Mouse (Mus musculus) erythroblast, embryonic 14.5 days (primary cell): Measurements from ENCODE around the gene Tns3. TPM values are rescaled to one million over a fixed set of nuclear protein-coding genes. Genes with fewer than 3 reads are reported as not detected.

ENCODE experiments used
- H3K27me3 ChIP-seq: 2 replicates; pipeline ENCODE4 v1.6.1; 2012; ENCODE audit warnings: inconsistent platforms; ENCODE audit not compliant: control insufficient read depth
- H3K36me3 ChIP-seq: 2 replicates; pipeline ENCODE4 v1.6.1; 2012; ENCODE audit warnings: mild to moderate bottlenecking, inconsistent platforms; ENCODE audit not compliant: control insufficient read depth
- H3K4me1 ChIP-seq: 2 replicates; pipeline ENCODE4 v1.6.1; 2012; ENCODE audit warnings: inconsistent platforms; ENCODE audit not compliant: control insufficient read depth
- H3K4me3 ChIP-seq: replicated peaks from 2 replicates; pipeline ENCODE3; 2012; ENCODE audit warnings: moderate library complexity, mild to moderate bottlenecking, inconsistent platforms
- H3K9me3 ChIP-seq: 2 replicates; pipeline ENCODE4 v1.6.1; 2012; ENCODE audit warnings: low read length, inconsistent platforms, mixed read lengths; ENCODE audit not compliant: control insufficient read depth
- GATA1 ChIP-seq: IDR thresholded peaks from 2 replicates; pipeline ENCODE4 v1.6.1; 2012; ENCODE audit warnings: low read length, inconsistent platforms, mixed read lengths
- TAL1 ChIP-seq: IDR thresholded peaks from 3 replicates; pipeline ENCODE4 v1.6.1; 2012; ENCODE audit warnings: low read length, inconsistent platforms, mixed read lengths
- polyA plus RNA-seq: library from polyadenylated mRNA; stranded (reverse); fragments of >175 nt; gene quantifications from 2 replicates; pipeline ENCODE4 v1.2.3, GENCODE M21; 2012

Tns3 gene
- polyA plus RNA-seq, 1 experiment = 0.01 TPM

DNA sequence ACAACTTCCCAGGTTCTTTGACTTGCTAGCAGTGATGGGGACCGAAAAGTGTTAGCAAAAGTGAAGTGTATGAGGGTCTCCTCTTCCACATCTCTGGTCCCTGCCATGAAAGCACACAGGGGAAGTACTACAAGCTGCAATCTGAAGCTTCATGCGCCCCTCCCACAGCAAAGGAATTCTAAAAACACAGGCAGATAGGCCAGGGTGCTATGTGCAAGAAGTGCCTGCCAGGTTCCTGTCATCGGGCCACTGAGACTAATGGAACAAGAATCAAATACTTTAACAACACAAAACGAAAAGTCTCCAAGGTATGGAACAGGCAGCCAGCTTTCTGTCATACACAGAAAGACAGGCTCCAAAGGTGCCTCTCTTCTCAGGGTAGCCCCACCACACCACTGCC lies 177.8 kb downstream of the Tns3 start:
- Histone ChIP-seq H3K4me3 (no peak overlapping the region), H3K4me1 (no peaks in the 10 kb centered on the region), H3K27me3 (no peaks in the 10 kb centered on the region), H3K36me3 (no peaks in the 10 kb centered on the region), H3K9me3 (no peaks in the 10 kb centered on the region)
- TF ChIP-seq TAL1 (no peak), GATA1 (no peak)

DNA sequence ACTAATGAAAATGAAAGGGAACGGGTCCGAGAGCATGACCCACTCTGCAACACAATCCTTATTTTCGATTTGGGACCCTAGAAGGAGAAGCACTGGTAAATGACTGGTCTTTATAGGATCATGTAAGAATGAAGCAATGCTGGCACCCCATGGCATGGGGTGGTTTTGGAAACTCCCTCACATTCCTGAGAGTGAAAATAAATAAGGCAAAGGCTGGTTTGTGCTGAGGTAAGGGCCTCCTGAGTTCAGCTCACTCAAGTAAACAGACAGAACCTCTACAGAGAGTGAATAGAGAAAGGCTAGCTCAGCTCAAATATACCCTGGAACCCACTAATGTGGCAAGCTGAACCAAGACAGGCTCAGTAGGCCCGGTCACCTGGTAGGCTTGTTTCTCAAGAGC lies 179.8 kb downstream of the Tns3 start:
- TF ChIP-seq GATA1 = no peak
- no peak for TF ChIP-seq TAL1
- Histone ChIP-seq H3K9me3 (no peaks in the 10 kb centered on the region), H3K36me3 (no peaks in the 10 kb centered on the region), H3K4me3 (no peak overlapping the region), H3K4me1 (no peaks in the 10 kb centered on the region), H3K27me3 (no peaks in the 10 kb centered on the region)

DNA sequence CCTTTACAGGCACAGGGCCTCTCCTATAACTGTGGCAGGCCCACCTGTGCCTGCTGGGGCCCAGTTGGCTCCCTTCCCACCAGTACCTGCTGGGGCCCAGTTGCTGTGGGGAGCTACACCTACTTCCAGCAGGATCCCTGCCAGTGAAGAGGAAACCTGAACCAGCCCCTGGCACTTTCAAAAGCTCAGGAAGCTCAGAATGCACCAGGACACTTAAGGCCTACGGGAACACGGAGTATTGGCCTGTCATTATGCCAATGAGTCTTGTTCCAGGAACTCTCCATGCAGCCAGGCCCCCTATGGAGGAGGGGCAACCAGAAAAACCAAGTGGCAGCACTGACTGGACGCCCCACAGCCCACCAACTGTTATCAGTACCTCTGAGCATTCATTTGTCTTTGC lies 181.6 kb downstream of the Tns3 start:
- Histone ChIP-seq H3K4me1 (no peaks in the 10 kb centered on the region), H3K4me3 (no peak overlapping the region), H3K9me3 (no peaks in the 10 kb centered on the region), H3K27me3 (no peaks in the 10 kb centered on the region), H3K36me3 (peaks cover 2% of the 10 kb centered on the region; the same call in 1 of the 2 replicates)
- TF ChIP-seq GATA1 = no peak
- no peak for TF ChIP-seq TAL1

DNA sequence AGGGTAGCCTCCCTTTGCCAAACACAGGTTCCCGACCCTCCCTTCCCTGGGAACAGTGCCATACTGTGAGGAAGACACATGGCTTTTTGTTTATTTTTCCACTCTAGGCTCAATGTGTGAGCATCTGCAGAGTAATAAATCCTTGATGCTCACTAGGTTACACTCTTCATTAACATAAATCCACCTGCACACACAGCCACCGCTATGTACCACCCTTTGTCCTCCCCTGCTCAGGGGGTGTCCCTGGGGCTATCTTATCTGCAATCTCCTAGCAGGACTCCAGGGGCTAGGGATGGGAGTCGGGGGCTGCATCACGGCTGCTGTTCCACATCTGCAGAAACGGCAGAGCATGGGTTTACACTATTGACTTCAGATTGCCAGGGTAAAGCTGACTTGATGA lies 182.4 kb downstream of the Tns3 start:
- Histone ChIP-seq H3K4me1 (no peaks in the 10 kb centered on the region), H3K27me3 (no peaks in the 10 kb centered on the region), H3K4me3 (no peak overlapping the region), H3K9me3 (no peaks in the 10 kb centered on the region), H3K36me3 (peaks cover 2% of the 10 kb centered on the region; the same call in 1 of the 2 replicates)
- TF ChIP-seq GATA1 (no peak), TAL1 (no peak)

DNA sequence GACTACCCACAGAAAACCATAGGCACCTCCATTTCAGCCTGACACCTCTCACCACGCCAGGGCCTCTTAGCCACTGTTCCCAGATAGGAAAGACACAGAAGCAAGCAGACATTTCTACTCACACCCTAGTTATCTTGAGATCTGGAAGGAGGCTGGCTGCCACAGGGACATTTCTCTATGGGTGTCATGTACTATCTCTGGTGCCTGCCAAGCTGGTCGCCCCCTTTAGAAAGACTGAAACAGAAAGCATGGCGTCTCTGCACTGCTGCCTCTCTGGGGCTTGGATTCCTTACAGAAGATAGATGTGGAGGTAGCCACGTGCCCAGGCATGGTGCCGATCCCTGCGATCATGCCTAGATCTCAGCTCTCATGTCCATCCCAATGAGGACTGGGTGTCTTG lies 182.8 kb downstream of the Tns3 start:
- Histone ChIP-seq H3K27me3 (no peaks in the 10 kb centered on the region), H3K4me3 (no peak overlapping the region), H3K9me3 (no peaks in the 10 kb centered on the region), H3K36me3 (peaks cover 2% of the 10 kb centered on the region; the same call in 1 of the 2 replicates), H3K4me1 (no peaks in the 10 kb centered on the region)
- TF ChIP-seq TAL1 = no peak

DNA sequence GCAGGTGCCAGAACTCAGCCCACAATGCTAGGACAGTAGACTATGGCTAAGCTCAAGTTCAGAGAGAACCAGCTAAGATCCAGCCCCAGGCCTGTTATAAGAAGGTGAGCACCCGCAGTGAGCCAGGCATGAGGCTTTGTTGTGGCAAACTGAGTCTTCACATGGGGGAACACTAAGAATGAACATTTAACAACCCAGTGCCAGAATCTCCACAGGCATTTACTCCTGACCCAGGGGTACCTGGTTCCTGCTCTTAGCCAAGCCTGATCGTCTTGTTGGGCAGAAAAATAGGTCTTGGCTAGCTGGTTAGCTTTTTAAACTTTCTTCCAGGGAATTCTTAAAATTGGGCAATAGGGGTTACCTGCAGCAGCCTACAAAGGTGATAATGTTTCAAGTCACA lies 184.5 kb downstream of the Tns3 start:
- H3K36me3 ChIP-seq = peaks cover 2% of the 10 kb centered on the region; the same call in 1 of the 2 replicates
- H3K4me1 ChIP-seq = no peaks in the 10 kb centered on the region
- no peak overlapping the region for H3K4me3 ChIP-seq
- H3K9me3 ChIP-seq = no peaks in the 10 kb centered on the region
- H3K27me3 ChIP-seq = no peaks in the 10 kb centered on the region
- TF ChIP-seq TAL1 = no peak
- no peak for TF ChIP-seq GATA1

DNA sequence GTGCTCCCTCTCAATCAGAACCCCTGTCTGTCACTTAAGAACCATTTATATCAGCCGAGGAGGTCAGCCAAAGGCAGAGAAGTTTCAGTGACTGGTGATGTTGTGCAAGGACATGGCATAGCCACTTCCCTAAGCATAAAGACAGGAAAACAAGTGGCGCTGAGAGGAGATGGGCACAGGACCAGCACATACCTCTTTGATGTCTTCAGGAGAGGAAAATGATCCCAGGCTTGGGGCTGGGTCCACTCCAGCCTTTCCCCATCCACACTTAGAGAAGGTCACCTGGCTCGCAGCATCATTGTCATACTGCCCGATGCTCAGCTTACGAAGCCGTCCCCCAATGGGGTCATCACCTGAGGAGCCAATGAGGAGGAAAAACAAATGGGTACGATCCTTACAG lies 185.0 kb downstream of the Tns3 start:
- TF ChIP-seq TAL1 = no peak
- no peak for TF ChIP-seq GATA1
- H3K27me3 ChIP-seq = no peaks in the 10 kb centered on the region
- H3K9me3 ChIP-seq = no peaks in the 10 kb centered on the region
- peaks cover 2% of the 10 kb centered on the region; the same call in 1 of the 2 replicates for H3K36me3 ChIP-seq
- H3K4me3 ChIP-seq = no peak overlapping the region
- H3K4me1 ChIP-seq = no peaks in the 10 kb centered on the region

DNA sequence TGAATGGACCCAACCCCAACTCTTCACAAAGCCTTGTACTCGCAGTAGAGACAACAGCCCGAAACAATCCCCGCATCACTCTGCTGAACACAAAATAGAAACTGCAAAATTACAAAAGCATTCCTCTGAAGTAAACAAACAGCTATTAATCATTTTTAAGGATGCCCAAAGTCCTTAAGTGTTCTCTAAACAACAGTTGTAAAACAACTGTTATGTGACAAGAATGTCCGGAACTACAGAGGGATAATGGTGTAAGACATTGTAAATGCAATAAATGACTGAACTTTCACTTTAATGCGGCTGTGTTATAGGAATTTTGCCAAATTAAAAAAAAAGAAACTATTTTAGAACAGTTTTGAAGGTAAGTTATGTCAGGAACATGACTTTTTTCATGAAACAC lies 190.7 kb downstream of the Tns3 start:
- Histone ChIP-seq H3K36me3 (peaks cover 2% of the 10 kb centered on the region; the same call in 1 of the 2 replicates), H3K9me3 (no peaks in the 10 kb centered on the region), H3K4me1 (no peaks in the 10 kb centered on the region), H3K4me3 (no peak overlapping the region), H3K27me3 (peaks cover 4% of the 10 kb centered on the region)
- TF ChIP-seq TAL1 = no peak
- TF ChIP-seq GATA1 = no peak

DNA sequence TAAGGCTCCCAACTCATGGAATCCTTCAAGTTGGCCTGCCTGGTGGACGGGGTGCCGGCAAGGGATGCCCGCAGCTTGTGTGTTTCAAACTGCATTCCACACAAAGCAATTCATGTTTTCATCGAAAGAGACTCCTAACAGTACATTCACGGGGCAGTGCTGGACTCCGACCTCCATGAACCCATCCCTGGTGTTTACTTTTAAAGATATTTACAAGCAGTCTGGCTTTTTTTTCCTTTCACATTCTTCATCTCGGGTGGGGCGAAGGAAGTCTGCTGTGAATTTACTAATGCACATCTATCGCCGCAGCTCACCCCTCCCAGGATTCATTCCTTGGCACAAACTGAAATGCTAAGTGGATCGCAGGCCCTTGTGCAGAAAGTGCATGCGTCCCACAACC lies 191.9 kb downstream of the Tns3 start:
- Histone ChIP-seq H3K4me3 (no peak overlapping the region), H3K27me3 (peaks cover 15% of the 10 kb centered on the region), H3K36me3 (no peaks in the 10 kb centered on the region), H3K4me1 (no peaks in the 10 kb centered on the region), H3K9me3 (no peaks in the 10 kb centered on the region)
- TF ChIP-seq TAL1 (no peak), GATA1 (no peak)

DNA sequence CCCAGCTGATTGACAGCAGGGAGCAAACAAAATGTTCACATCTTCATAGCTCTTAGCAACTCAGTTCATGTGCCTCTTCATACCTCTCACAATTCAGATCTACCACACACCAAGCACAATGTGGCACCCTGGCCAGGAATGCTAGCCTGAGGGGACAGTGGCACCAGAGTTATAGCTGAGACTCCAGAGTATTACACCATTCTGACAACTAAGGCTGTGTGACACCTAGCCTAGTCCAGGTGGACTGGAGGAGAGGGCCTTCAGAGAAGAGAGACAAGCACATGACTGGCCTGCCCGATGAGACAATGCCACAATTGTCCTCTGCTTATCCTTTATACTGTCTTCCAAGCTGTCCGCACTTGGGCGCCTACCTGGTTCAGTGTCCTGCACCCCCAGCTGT lies 192.8 kb downstream of the Tns3 start:
- no peak for TF ChIP-seq TAL1
- no peak for TF ChIP-seq GATA1

DNA sequence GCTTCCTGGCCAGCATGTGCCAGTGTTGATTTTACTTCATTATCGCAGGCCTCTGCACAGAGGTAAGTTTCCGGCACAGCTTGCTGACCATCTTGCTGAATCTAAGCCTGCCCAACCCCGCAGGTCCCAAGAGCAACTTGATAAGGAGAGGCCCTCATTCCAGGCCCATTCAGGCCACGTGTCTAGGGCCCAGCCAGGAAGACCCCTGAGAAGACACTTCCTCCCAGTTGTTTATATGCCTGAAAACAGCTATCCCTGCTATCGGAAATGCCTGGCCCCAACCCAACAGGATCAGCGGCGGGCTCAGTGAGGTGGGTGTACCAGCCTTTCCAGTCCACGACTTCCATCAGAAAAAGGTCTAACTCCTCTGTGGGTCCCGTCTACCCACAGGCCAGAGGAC lies 194.8 kb downstream of the Tns3 start:
- TF ChIP-seq TAL1 = no peak
- no peak for TF ChIP-seq GATA1

More for the DNA sequence above, 192.8 kb downstream of the Tns3 start:
- Histone ChIP-seq H3K27me3 (peaks cover 17% of the 10 kb centered on the region), H3K9me3 (no peaks in the 10 kb centered on the region), H3K36me3 (no peaks in the 10 kb centered on the region), H3K4me3 (no peak overlapping the region), H3K4me1 (no peaks in the 10 kb centered on the region)

More for the DNA sequence above, 194.8 kb downstream of the Tns3 start:
- Histone ChIP-seq H3K4me3 (no peak overlapping the region), H3K9me3 (no peaks in the 10 kb centered on the region), H3K36me3 (no peaks in the 10 kb centered on the region), H3K27me3 (peaks cover 17% of the 10 kb centered on the region), H3K4me1 (no peaks in the 10 kb centered on the region)
